Mouse (Mus musculus) spleen, adult 18-20 months (tissue): ENCODE measurements around the gene Pola2.

ENCODE experiments used
- DNase-seq, 2 experiments: peaks; one replicate each; pipeline ENCODE4 v3.0.0; 2022; ENCODE audit warnings: mixed read lengths in 2 of 2

The Pola2 gene

GRCm38 (mm10) chr19:5935266-5935665, 28.7 kb downstream of the Pola2 start:
- no peak for DNase-seq

- no peak for DNase-seq
These were observed 34.1 kb downstream of the Pola2 start for GRCm38 (mm10) chr19:5929634-5930596.

- DNase-seq, result no peak
These were observed 35.5 kb downstream of the Pola2 start for GRCm38 (mm10) chr19:5928546-5928945.

GRCm38 (mm10) chr19:5928104-5928503, 35.9 kb downstream of the Pola2 start:
- no peak for DNase-seq

GRCm38 (mm10) chr19:5927532-5927931, 36.5 kb downstream of the Pola2 start:
- DNase-seq, result no peak

GRCm38 (mm10) chr19:5927026-5927425, 37.0 kb downstream of the Pola2 start:
- DNase-seq, result no peak

GRCm38 (mm10) chr19:5925311-5925855, 38.6 kb downstream of the Pola2 start:
- no peak for DNase-seq

- DNase-seq, result peak; percentile 87 to 95
These were observed 39.3 kb downstream of the Pola2 start, which contains the start of gene Cdc42ep2 for GRCm38 (mm10) chr19:5924713-5925093. Gene Cdc42ep2 (minus strand): TSS chr19:5924816.

- DNase-seq, result peak; percentile 70 to 92
These were observed 39.9 kb downstream of the Pola2 start for GRCm38 (mm10) chr19:5923990-5924712.

GRCm38 (mm10) chr19:5922963-5923362, 41.0 kb downstream of the Pola2 start:
- no peak for DNase-seq

GRCm38 (mm10) chr19:5922119-5922942, 41.7 kb downstream of the Pola2 start:
- no peak for DNase-seq

GRCm38 (mm10) chr19:5921715-5922114, 42.3 kb downstream of the Pola2 start:
- DNase-seq, result no peak

- no peak for DNase-seq
These were observed 50.8 kb downstream of the Pola2 start, which contains the start of gene Dpf2 for GRCm38 (mm10) chr19:5913007-5913719. Gene Dpf2 (minus strand): TSS chr19:5913010.

GRCm38 (mm10) chr19:5912103-5913006, 51.6 kb downstream of the Pola2 start:
- DNase-seq, result peak; percentile 97 to 98

GRCm38 (mm10) chr19:5911430-5912102, 52.4 kb downstream of the Pola2 start:
- no peak for DNase-seq

GRCm38 (mm10) chr19:5910221-5910620, 53.8 kb downstream of the Pola2 start:
- no peak for DNase-seq

- no peak for DNase-seq
These were observed 56.7 kb downstream of the Pola2 start for GRCm38 (mm10) chr19:5907275-5907674.

- DNase-seq, result peak; percentile 79 to 89
These were observed 69.9 kb downstream of the Pola2 start, which contains the start of gene Tigd3 for GRCm38 (mm10) chr19:5894002-5894678. Gene Tigd3 (minus strand): TSS chr19:5894149.

- DNase-seq, result no peak
These were observed 70.6 kb downstream of the Pola2 start for GRCm38 (mm10) chr19:5893282-5894001.
